Mouse (Mus musculus) lung, embryonic 16.5 days (tissue): ENCODE data around the gene Ist1. TPM values are rescaled to one million over a fixed set of nuclear protein-coding genes. Genes with fewer than 3 reads are reported as not detected.

Experiments
- ATAC-seq: fragments of 200-750 bp; cut with Nextera tagmentation; 2 replicates; pipeline ENCODE4 v1.8.0; 2017; ENCODE audit warnings: low read depth, mild to moderate bottlenecking, moderate library complexity
- H3K27ac ChIP-seq: fragments of 300-500 bp; sonication (generic); 2 replicates; pipeline ENCODE4 v1.5.1; 2014; ENCODE audit warnings: mild to moderate bottlenecking, control low read depth, low read length
- H3K27me3 ChIP-seq: fragments of 300-500 bp; sonication (generic); 2 replicates; pipeline ENCODE4 v1.6.1; 2014; ENCODE audit warnings: low read depth, low read length, mixed read lengths; ENCODE audit not compliant: control insufficient read depth, insufficient read depth
- H3K36me3 ChIP-seq: fragments of 300-500 bp; sonication (generic); 2 replicates; pipeline ENCODE4 v1.6.1; 2014; ENCODE audit warnings: low read length; ENCODE audit not compliant: control insufficient read depth, insufficient read depth
- H3K4me1 ChIP-seq: fragments of 300-500 bp; sonication (generic); replicated peaks from 2 replicates; pipeline ENCODE4 v1.6.1; 2014; ENCODE audit warnings: low read length, mixed read lengths; ENCODE audit not compliant: control insufficient read depth, insufficient read depth
- H3K4me2 ChIP-seq: fragments of 300-500 bp; sonication (generic); 2 replicates; pipeline ENCODE4 v1.6.1; 2014; ENCODE audit warnings: low read depth, low read length, control low read depth
- H3K4me3 ChIP-seq: fragments of 300-500 bp; sonication (generic); 2 replicates; pipeline ENCODE4 v1.5.1; 2014; ENCODE audit warnings: mild to moderate bottlenecking, low read length, control low read depth
- H3K9ac ChIP-seq: fragments of 300-500 bp; sonication (generic); 2 replicates; pipeline ENCODE4 v1.6.1; 2014; ENCODE audit warnings: low read length, control low read depth
- H3K9me3 ChIP-seq: fragments of 300-500 bp; sonication (generic); 2 replicates; pipeline ENCODE4 v1.6.1; 2016; ENCODE audit warnings: low read length; ENCODE audit not compliant: control insufficient read depth
- whole genome bisulfite sequencing: fragments of 180-500 bp; shearing (Covaris S2); extraction: QIAGEN DNeasy Blood & Tissue Kit; methylation state at CpG from one replicate; pipeline ENCODE4 v1.1.7; 2014; 5-methylcytosine and 5-hydroxymethylcytosine counted together
- polyA plus RNA-seq: library from polyadenylated mRNA; unstranded; fragments of >200 nt; fragmentation: Nextera tagmentation; extraction: Ambion mirVana; gene quantifications from 2 replicates; pipeline ENCODE4 v1.2.1, GENCODE M21; 2015

Ist1 gene
- polyA plus RNA-seq, 1 experiment from 2014 or later: 145 TPM

DNA sequence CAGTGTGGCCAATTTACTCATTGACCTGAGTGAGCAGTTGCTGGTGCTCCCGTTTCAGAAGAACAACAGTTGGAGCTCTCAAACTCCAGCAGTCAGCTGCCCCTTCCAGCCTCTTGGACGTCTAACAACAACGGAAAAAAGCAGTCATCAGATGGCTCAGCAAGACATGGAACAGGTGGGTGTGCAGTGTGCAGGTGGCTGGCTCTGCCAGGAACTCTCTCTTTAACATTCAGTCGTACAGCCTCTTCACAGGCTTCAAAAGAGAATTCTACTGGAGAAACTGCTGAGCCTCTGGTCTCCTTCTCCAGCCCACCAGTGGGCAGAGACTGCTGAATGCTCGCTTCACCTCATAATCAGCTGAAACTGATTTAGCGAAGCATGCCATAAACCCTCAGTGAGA, 64.4 kb downstream of the Ist1 start:
- Histone ChIP-seq H3K4me3 (no peak overlapping the region), H3K27ac (no peak overlapping the region), H3K4me2 (no peak overlapping the region), H3K9ac (no peak overlapping the region), H3K27me3 (no peaks in the 10 kb centered on the region), H3K9me3 (no peaks in the 10 kb centered on the region), H3K36me3 (no peaks in the 10 kb centered on the region), H3K4me1 (no peaks in the 10 kb centered on the region)
- WGBS: 65% methylated on average over 6 of the region's 6 CpGs
- no peak for ATAC-seq

Other genes with a start within 250 kb of the Ist1 start
- not detected in 2 replicates for gene Pmfbp1, start 199.2 kb downstream of the Ist1 start, polyA plus RNA-seq
- 23.9 and 25.3 TPM in 2 replicates for gene Dhx38, start 127.4 kb downstream of the Ist1 start, polyA plus RNA-seq
- gene Txnl4b, start 127.4 kb downstream of the Ist1 start, polyA plus RNA-seq: 26.0 and 29.6 TPM in 2 replicates
- gene Hp, start 114.1 kb downstream of the Ist1 start, polyA plus RNA-seq: 62.6 and 90.4 TPM in 2 replicates
- gene Dhodh, start 84.6 kb downstream of the Ist1 start, polyA plus RNA-seq: 40.9 and 42.1 TPM in 2 replicates
- 0.08 TPM in 1 of 2 replicates, not detected in the other for gene Pkd1l3, start 78.7 kb downstream of the Ist1 start, polyA plus RNA-seq
- gene Zfp821, start 12.3 kb upstream of the Ist1 start, polyA plus RNA-seq: 20.1 and 22.4 TPM in 2 replicates
- 7.6 and 7.7 TPM in 2 replicates for gene Atxn1l, start 44.5 kb upstream of the Ist1 start, polyA plus RNA-seq
- gene Ap1g1, start 85.3 kb upstream of the Ist1 start, polyA plus RNA-seq: 41.8 and 46.6 TPM in 2 replicates
- 2.2 and 2.7 TPM in 2 replicates for gene Phlpp2, start 175.3 kb upstream of the Ist1 start, polyA plus RNA-seq